Mouse (Mus musculus) CH12.LX (cell line): ENCODE measurements around the gene Cpxm1. TPM values are rescaled to one million over a fixed set of nuclear protein-coding genes. Genes with fewer than 3 reads are reported as not detected.

Experiments
- DNase-seq: peaks from one replicate; pipeline ENCODE4 v3.0.0-alpha.2; 2013; ENCODE audit errors: extremely low read depth
- H3K27ac ChIP-seq: 2 replicates; pipeline ENCODE4 v1.5.1; 2012; ENCODE audit warnings: low read depth, mild to moderate bottlenecking, control low read depth, moderate library complexity; ENCODE audit not compliant: insufficient read depth
- H3K27me3 ChIP-seq: replicated peaks from 2 replicates; pipeline ENCODE3; 2012; ENCODE audit warnings: inconsistent platforms
- H3K36me3 ChIP-seq, 2 experiments: replicated peaks in 1 of 2; 2 replicates each; pipeline versions ENCODE3 to v1.6.1; 2012; ENCODE audit warnings: inconsistent platforms in 1 of 2, low read length in 1 of 2, mild to moderate bottlenecking in 1 of 2, mixed read lengths in 1 of 2, moderate library complexity in 1 of 2; ENCODE audit not compliant: control insufficient read depth in 1 of 2, insufficient read depth in 1 of 2
- H3K4me1 ChIP-seq, 2 experiments: 2 replicates each; pipeline ENCODE4 v1.6.1; 2012; ENCODE audit warnings: inconsistent platforms in 1 of 2, moderate library complexity in 1 of 2; ENCODE audit not compliant: insufficient read depth in 2 of 2, control insufficient read depth in 1 of 2
- H3K4me2 ChIP-seq: 2 replicates; pipeline ENCODE4 v1.6.1; 2012; ENCODE audit warnings: low read depth, mild to moderate bottlenecking, control low read depth; ENCODE audit not compliant: poor library complexity, insufficient read depth, severe bottlenecking
- H3K4me3 ChIP-seq, 3 experiments: fragments of 150-350 bp in 1 of 3; sonication (generic) in 1 of 3; replicated peaks in 1 of 3; 2 replicates each; pipeline versions ENCODE3 to v1.5.1; 2011 to 2012; ENCODE audit warnings: low read depth in 2 of 3, low read length in 2 of 3, mild to moderate bottlenecking in 2 of 3, moderate library complexity in 2 of 3, control low read depth in 1 of 3, improper control_type of control experiment in 1 of 3, inconsistent platforms in 1 of 3, mixed read lengths in 1 of 3; ENCODE audit not compliant: poor library complexity in 1 of 3
- H3K79me2 ChIP-seq: replicated peaks from 2 replicates; pipeline ENCODE4 v1.6.1; 2012; ENCODE audit warnings: mild to moderate bottlenecking, moderate library complexity; ENCODE audit not compliant: control insufficient read depth, poor library complexity, insufficient read depth, severe bottlenecking; ENCODE audit errors: extremely low read depth
- H3K9ac ChIP-seq: 2 replicates; pipeline ENCODE4 v1.6.1; 2012; ENCODE audit warnings: low read depth, mild to moderate bottlenecking, control low read depth, moderate library complexity; ENCODE audit not compliant: insufficient read depth
- H3K9me3 ChIP-seq: replicated peaks from 2 replicates; pipeline ENCODE3; 2012; ENCODE audit warnings: low read length, inconsistent platforms, mixed read lengths
- BHLHE40 ChIP-seq: IDR thresholded peaks from 2 replicates; pipeline ENCODE4 v1.6.1; 2011; ENCODE audit warnings: mild to moderate bottlenecking, low read depth, low read length, improper control_type of control experiment
- CHD1 ChIP-seq: IDR thresholded peaks from 2 replicates; pipeline ENCODE4 v1.6.1; 2012; ENCODE audit warnings: low read depth, low read length, improper control_type of control experiment, inconsistent platforms
- CHD2 ChIP-seq: IDR thresholded peaks from 2 replicates; pipeline ENCODE4 v1.6.1; 2011; ENCODE audit warnings: low read length, improper control_type of control experiment
- CTCF ChIP-seq, 2 experiments: IDR thresholded peaks in 1 of 2; conservative IDR thresholded peaks in 1 of 2; 2 replicates each; pipeline ENCODE4 v1.5.1; 2011 to 2012; ENCODE audit warnings: low read depth in 2 of 2, low read length in 2 of 2, improper control_type of control experiment in 1 of 2, inconsistent platforms in 1 of 2, mild to moderate bottlenecking in 1 of 2, moderate library complexity in 1 of 2
- ELF1 ChIP-seq: IDR thresholded peaks from 2 replicates; pipeline ENCODE4 v1.6.1; 2014; ENCODE audit warnings: low read depth, mild to moderate bottlenecking, inconsistent platforms, low read length, improper control_type of control experiment
- EP300 ChIP-seq: IDR thresholded peaks from 2 replicates; pipeline ENCODE4 v1.6.1; 2011; ENCODE audit warnings: low read length, improper control_type of control experiment
- ETS1 ChIP-seq: conservative IDR thresholded peaks from 2 replicates; pipeline ENCODE4 v1.6.1; 2012; ENCODE audit warnings: low read depth, mild to moderate bottlenecking, inconsistent platforms, low read length, improper control_type of control experiment, moderate library complexity
- GABPA ChIP-seq: IDR thresholded peaks from 2 replicates; pipeline ENCODE4 v1.6.1; 2012; ENCODE audit warnings: low read depth, low read length, improper control_type of control experiment, inconsistent platforms; ENCODE audit not compliant: insufficient replicate concordance
- HCFC1 ChIP-seq: IDR thresholded peaks from 2 replicates; pipeline ENCODE4 v1.6.1; 2012; ENCODE audit warnings: low read depth, mild to moderate bottlenecking, inconsistent platforms, low read length, improper control_type of control experiment
- IRF4 ChIP-seq: IDR thresholded peaks from 2 replicates; pipeline ENCODE4 v1.6.1; 2014; ENCODE audit warnings: low read depth, mild to moderate bottlenecking, inconsistent platforms, low read length, improper control_type of control experiment
- JUN ChIP-seq: IDR thresholded peaks from 2 replicates; pipeline ENCODE4 v1.6.1; 2011; ENCODE audit warnings: low read depth, mild to moderate bottlenecking, low read length, improper control_type of control experiment, moderate library complexity; ENCODE audit not compliant: insufficient read depth
- JUND ChIP-seq: conservative IDR thresholded peaks from 2 replicates; pipeline ENCODE4 v1.6.1; 2011; ENCODE audit warnings: low read depth, low read length, improper control_type of control experiment
- KAT2A ChIP-seq: IDR thresholded peaks from 2 replicates; pipeline ENCODE4 v1.6.1; 2012; ENCODE audit warnings: low read length, improper control_type of control experiment, inconsistent platforms; ENCODE audit not compliant: insufficient replicate concordance
- MAFK ChIP-seq: IDR thresholded peaks from 2 replicates; pipeline ENCODE4 v1.6.1; 2011; ENCODE audit warnings: low read length, improper control_type of control experiment; ENCODE audit not compliant: insufficient replicate concordance
- MAX ChIP-seq: IDR thresholded peaks from 2 replicates; pipeline ENCODE4 v1.6.1; 2011; ENCODE audit warnings: low read length, improper control_type of control experiment
- MAZ ChIP-seq: IDR thresholded peaks from 2 replicates; pipeline ENCODE4 v1.6.1; 2012; ENCODE audit warnings: low read depth, mild to moderate bottlenecking, inconsistent platforms, low read length, improper control_type of control experiment, moderate library complexity
- MEF2A ChIP-seq: IDR thresholded peaks from 2 replicates; pipeline ENCODE4 v1.6.1; 2014; ENCODE audit warnings: low read depth, mild to moderate bottlenecking, inconsistent platforms, low read length, improper control_type of control experiment, borderline replicate concordance
- MYC ChIP-seq: IDR thresholded peaks from 2 replicates; pipeline ENCODE4 v1.6.1; 2011; ENCODE audit warnings: low read depth, mild to moderate bottlenecking, improper control_type of control experiment, low read length
- NELFE ChIP-seq: IDR thresholded peaks from 2 replicates; pipeline ENCODE4 v1.6.1; 2011; ENCODE audit warnings: low read depth, low read length, improper control_type of control experiment
- NRF1 ChIP-seq: IDR thresholded peaks from 2 replicates; pipeline ENCODE4 v1.6.1; 2014; ENCODE audit warnings: low read depth, mild to moderate bottlenecking, inconsistent platforms, low read length, improper control_type of control experiment, moderate library complexity
- PAX5 ChIP-seq: IDR thresholded peaks from 2 replicates; pipeline ENCODE4 v1.6.1; 2012; ENCODE audit warnings: low read length, inconsistent platforms, mixed read lengths
- POLR2AphosphoS2 ChIP-seq: IDR thresholded peaks from 2 replicates; pipeline ENCODE4 v1.6.1; 2011; ENCODE audit warnings: low read depth, low read length, improper control_type of control experiment
- RAD21 ChIP-seq: IDR thresholded peaks from 2 replicates; pipeline ENCODE4 v1.6.1; 2011; ENCODE audit warnings: low read depth, mild to moderate bottlenecking, low read length, improper control_type of control experiment, moderate library complexity
- SIN3A ChIP-seq: IDR thresholded peaks from 2 replicates; pipeline ENCODE4 v1.6.1; 2012; ENCODE audit warnings: low read length, improper control_type of control experiment, inconsistent platforms
- SMC3 ChIP-seq: IDR thresholded peaks from 2 replicates; pipeline ENCODE4 v1.6.1; 2011; ENCODE audit warnings: low read depth, low read length, improper control_type of control experiment
- TBP ChIP-seq: conservative IDR thresholded peaks from 2 replicates; pipeline ENCODE4 v1.6.1; 2011; ENCODE audit warnings: low read depth, low read length, improper control_type of control experiment
- TCF12 ChIP-seq: IDR thresholded peaks from 2 replicates; pipeline ENCODE4 v1.6.1; 2014; ENCODE audit warnings: low read depth, mild to moderate bottlenecking, inconsistent platforms, low read length, improper control_type of control experiment
- UBTF ChIP-seq: IDR thresholded peaks from 2 replicates; pipeline ENCODE4 v1.6.1; 2012; ENCODE audit warnings: low read depth, mild to moderate bottlenecking, inconsistent platforms, low read length, improper control_type of control experiment, moderate library complexity
- USF1 ChIP-seq: IDR thresholded peaks from 2 replicates; pipeline ENCODE4 v1.6.1; 2014; ENCODE audit warnings: low read depth, mild to moderate bottlenecking, inconsistent platforms, low read length, improper control_type of control experiment
- USF2 ChIP-seq: conservative IDR thresholded peaks from 2 replicates; pipeline ENCODE4 v1.6.1; 2011; ENCODE audit warnings: low read depth, low read length, improper control_type of control experiment
- ZC3H11A ChIP-seq: IDR thresholded peaks from 2 replicates; pipeline ENCODE4 v1.6.1; 2012; ENCODE audit warnings: low read depth, mild to moderate bottlenecking, inconsistent platforms, low read length, improper control_type of control experiment
- ZMIZ1 ChIP-seq: IDR thresholded peaks from 2 replicates; pipeline ENCODE4 v1.6.1; 2012; ENCODE audit warnings: low read depth, mild to moderate bottlenecking, inconsistent platforms, low read length, improper control_type of control experiment
- ZNF384 ChIP-seq: IDR thresholded peaks from 2 replicates; pipeline ENCODE4 v1.6.1; 2012; ENCODE audit warnings: low read depth, low read length, improper control_type of control experiment, inconsistent platforms
- dilution Hi-C: fragments of 300-500 bp; cut with MboI; formaldehyde crosslinking; loops from 2 replicates; pipeline ENCODE4 v1.14.3; 2020; ENCODE audit warnings: low sequenced_read_pairs; ENCODE audit not compliant: extremely low pct_unique_long_range_greater_than_20kb, extremely low pct_ligation_motif_present
- in situ Hi-C: fragments of 300-500 bp; cut with MboI; formaldehyde crosslinking; loops from 3 replicates; pipeline ENCODE4 v1.14.3; 2019; ENCODE audit warnings: low sequenced_read_pairs, low pct_ligation_motif_present, low pct_unique_long_range_greater_than_20kb, mixed read lengths
- polyA plus RNA-seq: library from polyadenylated mRNA; unstranded; fragments of >175 nt; gene quantifications from 2 replicates; pipeline ENCODE4 v1.2.1, GENCODE M21; 2012; ENCODE audit warnings: low read depth; ENCODE audit not compliant: insufficient read length
- total RNA-seq, 2 experiments: library from RNA; depleted of rRNA; stranded (reverse); fragments of 300-350 nt in 1 of 2; fragments of >200 nt in 1 of 2; gene quantifications; 2 replicates each; pipeline ENCODE4 v1.2.3; 2012 to 2014

The Cpxm1 gene
- total and polyA plus RNA-seq, 3 experiments, result 0.13 to 0.31 (median 0.20) TPM

- TF ChIP-seq CHD1, result 0 out of 2 replicates have a peak, but pooled peaks have one; percentile 0
- peak; percentile 55 for TF ChIP-seq TCF12
- TF ChIP-seq ELF1, result peak; percentile 98
- TF ChIP-seq ZC3H11A, result no peak
- TF ChIP-seq POLR2AphosphoS2, result peak; percentile 76; the same call in 1 of the 2 replicates
- no peak for TF ChIP-seq EP300
- TF ChIP-seq ETS1, result 0 out of 2 replicates have a peak, but pooled peaks have one; percentile 1
- peak; percentile 89 for TF ChIP-seq HCFC1
- no peak for TF ChIP-seq MAFK
Observed at GRCm38 (mm10) chr2:130424126-130424853, 26.9 kb upstream of the Cpxm1 start, which contains the start of the genes Vps16 and Pced1a (continued).

- Histone ChIP-seq H3K27me3 (no peaks in the 10 kb centered on the region), H3K9me3 (no peaks in the 10 kb centered on the region), H3K4me2 (peak overlapping the region; percentile 48), H3K36me3 (peaks cover 30 to 58% of the 10 kb centered on the region in 2 experiments), H3K79me2 (peaks cover 36% of the 10 kb centered on the region), H3K4me1 (peaks cover 14 to 57% of the 10 kb centered on the region in 2 experiments), H3K27ac (peak overlapping the region; percentile 94), H3K4me3 (peak overlapping the region; percentile 91 to 93 (median 93)), H3K9ac (peak overlapping the region; percentile 88)
- DNase-seq, result peak; percentile 75
- dilution Hi-C loops, result no loop called here
- in situ Hi-C loops, result no loop called here
- TF ChIP-seq ZC3H11A (no peak), USF1 (peak; percentile 27; the same call in 1 of the 2 replicates), MAFK (no peak), USF2 (no peak), NELFE (no peak; the same call in 1 of the 2 replicates), KAT2A (no peak), EP300 (no peak), JUND (no peak), ETS1 (peak; percentile 20; the same call in 1 of the 2 replicates), MAX (peak; percentile 98), ZNF384 (0 out of 2 replicates have a peak, but pooled peaks have one; percentile 9), CHD2 (peak; percentile 28; the same call in 1 of the 2 replicates), SMC3 (no peak), UBTF (no peak), IRF4 (no peak), POLR2AphosphoS2 (no peak), CTCF (conservative IDR thresholded peaks at IDR 0.05 in 1 of 2, IDR thresholded peaks at IDR 0.05 in 1 of 2; ENCODE audit: low read depth in 2 of 2, low read length in 2 of 2) (no peak), MAZ (no peak), CHD1 (peak; percentile 78; the same call in 1 of the 2 replicates), MEF2A (no peak), GABPA (no peak), ELF1 (no peak), NRF1 (peak; percentile 88), PAX5 (no peak), ZMIZ1 (no peak), MYC (peak; percentile 86), JUN (no peak), RAD21 (no peak), TBP (no peak), BHLHE40 (0 out of 2 replicates have a peak, but pooled peaks have one; percentile 31), SIN3A (no peak)
Observed at GRCm38 (mm10) chr2:130423397-130424125, 26.2 kb upstream of the Cpxm1 start.
